Mouse (Mus musculus) midbrain, embryonic 16.5 days (tissue): ENCODE results near the gene Sh3rf3. TPM values are rescaled to one million over a fixed set of nuclear protein-coding genes. Genes with fewer than 3 reads are reported as not detected.

Experiments used
- ATAC-seq: fragments of 200-750 bp; cut with Nextera tagmentation; 2 replicates; pipeline ENCODE4 v1.8.0; 2017; ENCODE audit warnings: moderate TSS enrichment
- H3K27ac ChIP-seq: fragments of 300-500 bp; sonication (generic); 2 replicates; pipeline ENCODE4 v1.5.1; 2014; ENCODE audit warnings: mild to moderate bottlenecking, low read length, mixed read lengths
- H3K27me3 ChIP-seq: fragments of 300-500 bp; sonication (generic); 2 replicates; pipeline ENCODE4 v1.6.1; 2014; ENCODE audit warnings: low read depth, low read length, mixed read lengths; ENCODE audit not compliant: control insufficient read depth, insufficient read depth
- H3K36me3 ChIP-seq: fragments of 300-500 bp; sonication (generic); 2 replicates; pipeline ENCODE4 v1.6.1; 2014; ENCODE audit warnings: mild to moderate bottlenecking, low read length, moderate library complexity, mixed read lengths; ENCODE audit not compliant: control insufficient read depth, insufficient read depth
- H3K4me1 ChIP-seq: fragments of 300-500 bp; sonication (generic); 2 replicates; pipeline ENCODE4 v1.6.1; 2014; ENCODE audit warnings: mild to moderate bottlenecking, low read length, mixed read lengths; ENCODE audit not compliant: control insufficient read depth, insufficient read depth
- H3K4me2 ChIP-seq: fragments of 300-500 bp; sonication (generic); 2 replicates; pipeline ENCODE4 v1.6.1; 2014; ENCODE audit warnings: mild to moderate bottlenecking, low read length, mixed read lengths
- H3K4me3 ChIP-seq: fragments of 300-500 bp; sonication (generic); 2 replicates; pipeline ENCODE4 v1.5.1; 2014; ENCODE audit warnings: low read depth, mild to moderate bottlenecking, low read length, moderate library complexity, mixed read lengths
- H3K9ac ChIP-seq: fragments of 300-500 bp; sonication (generic); 2 replicates; pipeline ENCODE4 v1.6.1; 2014; ENCODE audit warnings: low read depth, low read length, mixed read lengths
- H3K9me3 ChIP-seq: fragments of 300-500 bp; sonication (generic); replicated peaks from 2 replicates; pipeline ENCODE4 v1.6.1; 2014; ENCODE audit warnings: mild to moderate bottlenecking, low read length, mixed read lengths; ENCODE audit not compliant: control insufficient read depth, poor library complexity, severe bottlenecking
- WGBS: fragments of 180-500 bp; shearing (Covaris S2); extraction: QIAGEN DNeasy Blood & Tissue Kit; methylation state at CpG from one replicate; pipeline ENCODE4 v1.1.7; 2014; 5-methylcytosine and 5-hydroxymethylcytosine counted together
- polyA plus RNA-seq: library from polyadenylated mRNA; unstranded; fragments of >200 nt; fragmentation: Nextera tagmentation; extraction: Ambion mirVana; gene quantifications from 2 replicates; pipeline ENCODE4 v1.2.1, GENCODE M21; 2015

Sh3rf3 gene
- polyA plus RNA-seq, 1 experiment from 2014 or later, result 3.1 TPM

GRCm38 (mm10) chr10:58864735-58865134 is 51.6 kb downstream of the Sh3rf3 start:
- Histone ChIP-seq H3K4me1 (no peaks in the 10 kb centered on the region), H3K9ac (no peak overlapping the region), H3K27me3 (no peaks in the 10 kb centered on the region), H3K36me3 (no peaks in the 10 kb centered on the region), H3K9me3 (no peaks in the 10 kb centered on the region), H3K4me3 (no peak overlapping the region), H3K27ac (no peak overlapping the region), H3K4me2 (no peak overlapping the region)
- ATAC-seq, result 0 out of 2 replicates have a peak, but pooled peaks have one; percentile 17
- WGBS, result 66% methylated on average over 2 of the region's 2 CpGs

GRCm38 (mm10) chr10:58867536-58867935 is 54.4 kb downstream of the Sh3rf3 start:
- H3K4me2 ChIP-seq, result no peak overlapping the region
- no peak overlapping the region for H3K27ac ChIP-seq
- no peak for ATAC-seq
- no peak overlapping the region for H3K4me3 ChIP-seq
- H3K27me3 ChIP-seq, result no peaks in the 10 kb centered on the region
- H3K4me1 ChIP-seq, result peaks cover 17% of the 10 kb centered on the region
- H3K36me3 ChIP-seq, result no peaks in the 10 kb centered on the region
- H3K9me3 ChIP-seq, result no peaks in the 10 kb centered on the region
- whole genome bisulfite sequencing, result 82% methylated on average over 2 of the region's 2 CpGs
- no peak overlapping the region for H3K9ac ChIP-seq

- ATAC-seq, result no peak
- Histone ChIP-seq H3K9ac (no peak overlapping the region), H3K9me3 (no peaks in the 10 kb centered on the region), H3K36me3 (no peaks in the 10 kb centered on the region), H3K27ac (no peak overlapping the region), H3K27me3 (no peaks in the 10 kb centered on the region), H3K4me2 (no peak overlapping the region), H3K4me3 (no peak overlapping the region), H3K4me1 (peaks cover 21% of the 10 kb centered on the region)
- 90% methylated on average over 1 of the region's 1 CpGs for WGBS
These were observed 56.7 kb downstream of the Sh3rf3 start for GRCm38 (mm10) chr10:58869836-58870235.

GRCm38 (mm10) chr10:58871149-58871820 is 58.1 kb downstream of the Sh3rf3 start:
- Histone ChIP-seq H3K36me3 (no peaks in the 10 kb centered on the region), H3K9me3 (no peaks in the 10 kb centered on the region), H3K27ac (peak overlapping the region; percentile 84), H3K27me3 (no peaks in the 10 kb centered on the region), H3K4me2 (peak overlapping the region; percentile 12; the same call in 1 of the 2 replicates), H3K9ac (peak overlapping the region; percentile 56), H3K4me1 (peaks cover 21% of the 10 kb centered on the region), H3K4me3 (no peak overlapping the region)
- 54% methylated on average over 10 of the region's 10 CpGs for WGBS
- peak; percentile 66 for ATAC-seq

GRCm38 (mm10) chr10:58871821-58872577 is 58.8 kb downstream of the Sh3rf3 start:
- Histone ChIP-seq H3K4me3 (no peak overlapping the region), H3K9me3 (no peaks in the 10 kb centered on the region), H3K4me1 (peaks cover 21% of the 10 kb centered on the region), H3K36me3 (no peaks in the 10 kb centered on the region), H3K27me3 (no peaks in the 10 kb centered on the region), H3K4me2 (no peak overlapping the region), H3K27ac (peak overlapping the region; percentile 84), H3K9ac (no peak overlapping the region)
- ATAC-seq, result peak; percentile 73
- whole genome bisulfite sequencing, result 51% methylated on average over 7 of the region's 7 CpGs

GRCm38 (mm10) chr10:58877835-58878234 is 64.7 kb downstream of the Sh3rf3 start:
- Histone ChIP-seq H3K4me3 (no peak overlapping the region), H3K27ac (no peak overlapping the region), H3K36me3 (no peaks in the 10 kb centered on the region), H3K4me2 (no peak overlapping the region), H3K9ac (no peak overlapping the region), H3K9me3 (no peaks in the 10 kb centered on the region; the same call in 1 of the 2 replicates), H3K27me3 (no peaks in the 10 kb centered on the region), H3K4me1 (peaks cover 2% of the 10 kb centered on the region; the same call in 1 of the 2 replicates)
- no peak for ATAC-seq
- 94% methylated on average over 4 of the region's 4 CpGs for WGBS

GRCm38 (mm10) chr10:58878636-58879035 is 65.5 kb downstream of the Sh3rf3 start:
- no peak overlapping the region for H3K9ac ChIP-seq
- WGBS, result 96% methylated on average over 4 of the region's 4 CpGs

GRCm38 (mm10) chr10:58882741-58883140 is 69.6 kb downstream of the Sh3rf3 start:
- Histone ChIP-seq H3K4me2 (no peak overlapping the region), H3K9ac (no peak overlapping the region), H3K27ac (no peak overlapping the region), H3K4me3 (no peak overlapping the region), H3K27me3 (no peaks in the 10 kb centered on the region), H3K9me3 (no peaks in the 10 kb centered on the region; the same call in 1 of the 2 replicates), H3K36me3 (no peaks in the 10 kb centered on the region), H3K4me1 (no peaks in the 10 kb centered on the region)
- WGBS, result 90% methylated on average over 2 of the region's 2 CpGs
- no peak for ATAC-seq

More at GRCm38 (mm10) chr10:58878636-58879035, 65.5 kb downstream of the Sh3rf3 start:
- Histone ChIP-seq H3K27ac (no peak overlapping the region), H3K36me3 (no peaks in the 10 kb centered on the region), H3K4me3 (no peak overlapping the region), H3K27me3 (no peaks in the 10 kb centered on the region), H3K4me2 (no peak overlapping the region), H3K4me1 (no peaks in the 10 kb centered on the region), H3K9me3 (no peaks in the 10 kb centered on the region; the same call in 1 of the 2 replicates)
- ATAC-seq, result no peak

GRCm38 (mm10) chr10:58885351-58885750 is 72.2 kb downstream of the Sh3rf3 start:
- H3K4me2 ChIP-seq, result no peak overlapping the region
- no peaks in the 10 kb centered on the region for H3K4me1 ChIP-seq
- no peak overlapping the region for H3K27ac ChIP-seq
- H3K9ac ChIP-seq, result no peak overlapping the region
- ATAC-seq, result no peak
- H3K4me3 ChIP-seq, result no peak overlapping the region
- no peaks in the 10 kb centered on the region for H3K36me3 ChIP-seq
- H3K9me3 ChIP-seq, result no peaks in the 10 kb centered on the region
- no peaks in the 10 kb centered on the region for H3K27me3 ChIP-seq
- WGBS, result 23% methylated on average over 5 of the region's 5 CpGs
